Mouse (Mus musculus) thymus, postnatal 10 days (tissue): ENCODE data around the gene Ptpn13.

ENCODE experiments used
- DNase-seq, 2 experiments: peaks; one replicate each; pipeline ENCODE4 v3.0.0; 2021; ENCODE audit warnings: low spot score in 2 of 2

Ptpn13 gene

GRCm38 (mm10) chr5:103596467-103597146 is 171.6 kb downstream of the Ptpn13 start:
- DNase-seq = no peak

- DNase-seq = no peak
These were observed 172.6 kb downstream of the Ptpn13 start for GRCm38 (mm10) chr5:103597604-103598003.

GRCm38 (mm10) chr5:103598264-103598663 is 173.3 kb downstream of the Ptpn13 start:
- no peak for DNase-seq

- no peak for DNase-seq
These were observed 173.9 kb downstream of the Ptpn13 start for GRCm38 (mm10) chr5:103598881-103599280.

GRCm38 (mm10) chr5:103603115-103603893 is 178.3 kb downstream of the Ptpn13 start:
- no peak for DNase-seq

GRCm38 (mm10) chr5:103605707-103606106 is 180.7 kb downstream of the Ptpn13 start:
- no peak for DNase-seq

GRCm38 (mm10) chr5:103610148-103610547 is 185.2 kb downstream of the Ptpn13 start:
- DNase-seq = no peak

- DNase-seq = no peak
These were observed 186.0 kb downstream of the Ptpn13 start for GRCm38 (mm10) chr5:103610856-103611472.

- DNase-seq = no peak
These were observed 187.3 kb downstream of the Ptpn13 start for GRCm38 (mm10) chr5:103612316-103612715.

- DNase-seq = no peak
These were observed 189.4 kb downstream of the Ptpn13 start for GRCm38 (mm10) chr5:103614356-103614755.

GRCm38 (mm10) chr5:103617191-103617590 is 192.2 kb downstream of the Ptpn13 start:
- no peak for DNase-seq

GRCm38 (mm10) chr5:103620301-103620973 is 195.4 kb downstream of the Ptpn13 start:
- DNase-seq = no peak

- DNase-seq = no peak
These were observed 197.3 kb downstream of the Ptpn13 start for GRCm38 (mm10) chr5:103622321-103622720.

- no peak for DNase-seq
These were observed 199.8 kb downstream of the Ptpn13 start for GRCm38 (mm10) chr5:103624831-103625230.

- DNase-seq = no peak
These were observed 203.5 kb downstream of the Ptpn13 start for GRCm38 (mm10) chr5:103628499-103628898.

- no peak for DNase-seq
These were observed 204.2 kb downstream of the Ptpn13 start, which contains the start of gene Slc10a6 for GRCm38 (mm10) chr5:103629111-103629764. Gene Slc10a6, minus strand, starts transcription at chr5:103629403.

- DNase-seq = no peak
These were observed 205.0 kb downstream of the Ptpn13 start for GRCm38 (mm10) chr5:103629854-103630580.

GRCm38 (mm10) chr5:103637162-103637561 is 212.2 kb downstream of the Ptpn13 start:
- DNase-seq = no peak

- no peak for DNase-seq
These were observed 219.2 kb downstream of the Ptpn13 start for GRCm38 (mm10) chr5:103644167-103644566.

- no peak for DNase-seq
These were observed 222.3 kb downstream of the Ptpn13 start for GRCm38 (mm10) chr5:103647320-103647719.
